Mouse (Mus musculus) gastrocnemius, postnatal 4 days (tissue): ENCODE data around the gene Stk24. TPM values are rescaled to one million over a fixed set of nuclear protein-coding genes. Genes with fewer than 3 reads are reported as not detected.

ENCODE experiments used
- DNase-seq, 2 experiments: peaks; one replicate each; pipeline ENCODE4 v3.0.0; 2021 to 2022; ENCODE audit warnings: low spot score in 2 of 2, mixed read lengths in 2 of 2
- total RNA-seq, 2 experiments: library from RNA; stranded (reverse); gene quantifications; 2 replicates each; pipeline ENCODE4 v1.2.3; 2021

Gene Stk24
- total RNA-seq, 2 experiments from 2014 or later: 57.8 to 61.6 TPM

DNA sequence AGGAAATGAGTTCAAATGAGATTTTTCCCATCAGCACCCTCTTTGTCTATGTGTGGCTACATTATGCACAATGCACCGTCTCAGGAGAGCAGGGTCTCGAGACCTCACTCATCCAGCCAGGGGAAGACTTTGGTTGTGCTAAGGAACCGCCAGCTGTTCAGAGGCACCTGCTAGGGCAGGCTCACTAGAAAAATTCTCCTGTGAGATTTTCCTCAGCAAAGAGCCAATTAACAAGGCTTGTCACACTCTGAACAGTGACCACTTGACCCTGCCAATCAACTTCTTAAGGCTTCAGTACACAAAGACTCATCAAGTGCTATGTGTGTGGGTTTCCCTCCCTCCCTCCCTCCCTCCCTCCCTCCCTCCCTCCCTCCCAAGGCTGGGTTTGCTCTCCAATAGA, 4.0 kb upstream of the Stk24 start:
- no peak for DNase-seq

DNA sequence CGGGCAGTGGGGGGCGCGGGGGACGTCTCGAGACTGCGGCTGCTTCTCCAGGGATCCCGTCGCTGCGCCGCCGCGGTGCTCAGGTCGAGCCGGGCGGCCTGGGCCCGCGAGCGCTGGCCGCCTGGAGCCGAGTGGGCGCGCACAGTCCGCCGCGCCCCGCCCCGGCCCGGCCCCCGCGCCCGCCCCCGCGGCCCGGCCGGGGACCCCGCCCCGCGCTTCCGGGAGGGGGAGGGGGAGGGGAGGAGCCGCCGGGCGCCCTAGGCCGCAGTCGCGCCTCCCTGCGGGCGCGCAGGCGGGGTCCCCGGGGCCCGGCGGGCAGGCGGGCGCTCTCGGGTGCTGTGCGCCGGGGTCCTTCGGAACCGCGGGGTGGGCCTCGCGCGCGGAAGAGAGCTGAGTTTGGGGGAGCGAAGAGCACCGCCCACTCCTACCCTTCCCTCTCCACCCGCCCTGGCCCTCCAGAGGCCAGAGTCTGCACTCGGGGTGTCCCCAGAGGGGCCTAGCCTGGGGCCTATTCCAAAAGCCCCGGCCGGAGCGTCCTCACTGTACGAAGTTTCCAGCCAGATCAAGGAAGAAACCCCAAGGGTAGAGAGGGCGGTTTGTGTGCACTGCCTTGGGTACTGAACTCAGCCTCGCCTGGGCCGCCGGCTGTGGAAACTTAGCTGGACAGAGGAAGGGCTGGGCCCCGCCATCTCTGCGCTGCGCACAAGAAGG, 540 bp downstream of the Stk24 start:
- DNase-seq: peak; percentile 79 to 83

DNA sequence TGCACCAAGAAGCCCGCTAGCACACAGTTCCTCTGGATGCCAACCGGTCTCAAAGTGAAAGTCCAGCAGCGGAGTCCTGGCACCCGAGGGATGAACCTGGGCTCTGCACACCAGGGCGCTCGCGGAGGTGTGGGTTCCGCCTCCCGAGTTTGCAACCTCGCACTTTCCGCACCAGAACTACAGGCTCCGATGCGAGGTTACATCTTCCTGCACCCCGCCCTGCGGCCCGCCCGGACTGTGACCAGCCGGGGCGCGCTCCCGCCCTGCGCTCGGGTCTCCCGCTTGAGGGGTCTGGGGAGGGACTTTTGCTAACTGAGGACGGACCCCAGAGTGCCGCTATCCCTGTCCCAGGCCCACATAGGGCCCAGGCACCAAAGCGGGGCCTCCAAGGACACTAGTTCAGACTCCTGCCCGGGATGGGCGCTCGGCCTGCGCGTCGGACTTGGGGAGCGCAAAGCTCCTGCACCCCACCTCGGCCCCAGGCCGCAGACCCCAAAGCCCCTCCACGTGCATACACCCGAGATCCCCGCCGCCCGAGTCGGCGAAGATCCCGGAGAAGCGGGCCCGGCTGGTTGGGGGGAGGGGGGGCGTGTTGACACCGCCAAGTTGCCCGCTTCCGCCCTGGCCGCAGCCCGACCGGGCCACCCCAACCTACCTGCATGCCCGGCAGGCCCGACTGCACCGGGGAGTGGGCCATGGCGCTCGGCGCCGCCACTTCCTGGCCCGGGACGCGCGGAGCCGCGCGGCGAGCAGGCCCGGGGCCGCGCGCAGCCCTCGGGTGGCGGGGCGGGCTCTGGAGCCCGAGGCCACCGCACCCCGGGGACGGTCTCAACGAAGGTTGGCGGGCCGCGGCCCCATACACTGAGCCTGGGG, 1.3 kb downstream of the Stk24 start:
- DNase-seq: peak; percentile 32 to 68

DNA sequence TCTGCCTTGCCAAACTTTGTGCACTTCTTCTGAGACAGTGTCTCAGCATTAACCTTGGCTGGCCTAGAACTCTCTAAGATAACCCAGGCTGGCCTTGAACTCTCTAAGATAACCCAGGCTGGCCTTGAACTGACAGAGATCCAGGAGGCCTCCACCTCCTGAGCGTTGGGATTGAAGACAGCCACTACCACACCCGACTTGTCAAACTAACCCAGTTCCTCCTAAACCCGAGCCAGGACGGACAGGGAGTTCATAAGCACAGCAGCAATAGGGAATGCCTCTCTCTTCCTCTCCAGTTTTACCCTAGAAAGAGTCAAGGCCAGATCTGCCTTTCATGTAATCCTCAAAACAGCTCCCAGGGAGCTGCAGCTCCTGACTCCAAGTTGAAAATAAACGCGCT, 3.2 kb downstream of the Stk24 start:
- no peak for DNase-seq

DNA sequence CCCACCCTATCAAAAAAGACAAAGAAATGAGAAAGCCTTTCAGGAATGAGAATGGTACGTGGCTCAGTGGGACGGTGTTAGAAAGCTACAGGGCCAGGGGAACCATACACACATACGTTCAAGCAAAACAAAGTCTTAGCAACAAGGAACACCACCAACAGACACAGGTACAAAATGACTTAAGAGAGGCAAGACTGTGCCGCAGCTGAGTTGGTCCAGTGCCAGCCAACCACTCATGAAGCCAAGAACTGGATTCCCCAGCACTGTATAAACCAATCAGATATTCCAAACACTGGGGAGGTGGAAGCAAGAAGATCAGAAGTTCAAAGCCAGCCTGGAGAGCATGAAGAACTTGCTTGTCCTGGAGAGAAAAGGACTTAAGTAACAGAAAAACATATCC, 5.9 kb downstream of the Stk24 start:
- DNase-seq: no peak

DNA sequence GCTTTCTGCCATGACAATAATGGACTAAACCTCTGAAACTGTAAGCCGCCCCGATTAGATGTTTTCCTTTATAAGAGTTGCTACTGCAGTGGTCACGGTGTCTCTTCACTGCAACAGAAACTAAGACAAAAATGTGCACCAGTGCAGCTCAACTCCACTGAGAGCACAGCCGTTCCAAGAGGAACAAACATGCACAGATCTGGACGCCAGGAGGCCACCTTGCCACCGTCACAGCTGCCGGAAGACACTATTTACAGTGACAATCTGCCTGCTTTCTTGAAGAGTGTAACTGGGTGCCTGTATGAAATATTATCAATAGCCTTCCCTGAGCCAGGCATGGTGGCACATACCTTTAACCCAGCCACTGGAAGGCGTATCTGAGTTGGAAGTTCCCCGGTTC, 6.8 kb downstream of the Stk24 start:
- DNase-seq: no peak

DNA sequence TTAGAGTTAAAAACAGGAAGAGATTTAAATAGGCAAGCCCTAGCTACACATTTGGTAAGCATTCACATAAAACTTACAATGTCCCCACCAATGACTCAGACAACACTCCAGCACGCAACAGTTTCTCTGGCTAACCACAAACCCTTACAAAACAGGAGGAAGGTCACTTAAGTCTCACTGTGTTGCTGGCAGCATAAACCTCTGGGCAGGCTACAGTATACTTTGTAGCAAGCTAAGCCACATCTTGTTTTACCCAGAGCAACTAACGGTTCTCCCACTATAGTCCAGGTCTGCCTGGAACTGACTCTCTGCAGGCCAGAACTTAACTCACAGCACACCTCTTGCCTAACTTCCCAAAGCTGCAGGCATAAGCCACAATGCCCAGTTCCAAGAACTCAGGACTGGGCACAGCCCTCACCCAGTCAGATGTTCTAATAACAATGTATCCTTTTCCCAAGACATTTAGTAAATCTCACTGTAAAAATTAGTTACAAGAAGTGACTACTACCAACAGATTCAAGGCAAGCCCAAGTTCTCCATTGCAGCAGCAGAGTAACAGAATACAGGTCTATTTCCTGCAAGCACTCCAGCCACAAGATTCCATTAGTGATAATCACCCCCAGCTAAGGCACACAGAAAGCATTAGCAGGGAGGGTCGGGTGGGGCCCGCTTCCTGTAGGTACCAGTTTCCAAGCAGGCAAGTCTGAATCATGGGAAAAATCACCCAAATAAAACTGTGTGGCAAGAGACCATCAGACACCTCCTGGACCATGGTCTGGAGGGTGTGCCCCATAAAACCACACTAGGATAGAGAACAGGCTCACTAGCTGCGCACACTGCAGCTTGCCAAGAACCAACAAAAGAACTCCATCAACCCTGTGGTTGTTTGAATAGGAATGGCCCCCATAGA, 7.6 kb downstream of the Stk24 start:
- no peak for DNase-seq

DNA sequence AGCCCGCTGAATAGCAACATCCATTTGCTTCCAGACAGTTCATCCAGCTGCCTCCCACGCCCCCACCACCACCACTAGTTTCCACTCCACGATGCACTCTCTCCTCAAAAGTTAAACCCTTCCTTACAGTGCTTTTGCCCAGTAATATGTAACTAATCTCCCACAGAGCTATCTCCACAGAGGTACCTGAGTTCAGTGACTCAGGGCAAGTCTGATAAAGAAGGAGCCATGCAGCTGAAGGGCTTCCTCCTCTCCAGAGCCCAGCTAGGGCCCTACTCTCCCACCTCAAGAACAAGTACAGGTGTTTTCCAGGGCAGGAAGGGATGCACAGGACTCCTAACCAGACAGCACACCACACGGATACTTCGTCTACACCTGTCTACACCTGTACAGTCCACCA, 10.4 kb downstream of the Stk24 start:
- DNase-seq: no peak

DNA sequence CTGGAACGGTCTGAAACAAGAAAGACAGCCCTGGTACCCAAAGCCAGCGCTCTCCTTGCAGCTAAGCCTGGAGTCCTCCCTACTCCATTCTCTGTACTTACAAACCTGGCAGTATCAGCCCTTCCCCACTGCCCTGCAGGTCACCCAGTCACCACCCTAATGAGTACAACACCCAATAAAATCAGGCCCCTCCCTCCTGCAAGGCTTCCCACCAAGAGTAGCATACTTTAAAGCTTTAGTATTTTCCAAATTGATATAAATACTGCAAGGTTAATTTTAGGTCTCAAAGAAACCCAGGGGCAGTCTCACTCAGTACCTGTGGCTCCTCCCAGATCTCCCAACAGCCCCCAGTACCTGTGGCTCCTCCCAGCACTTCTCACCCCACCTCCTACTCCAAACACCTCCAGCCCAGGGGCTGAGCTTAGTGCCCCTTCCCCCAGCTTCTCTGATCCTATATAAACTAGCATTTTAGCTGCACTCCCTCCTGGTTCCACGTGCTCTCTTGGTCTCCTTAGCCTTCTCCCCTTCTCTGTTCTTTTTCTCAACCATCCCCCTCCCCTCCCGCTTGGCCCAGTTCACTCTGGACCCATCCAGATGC, 11.6 kb downstream of the Stk24 start:
- no peak for DNase-seq

DNA sequence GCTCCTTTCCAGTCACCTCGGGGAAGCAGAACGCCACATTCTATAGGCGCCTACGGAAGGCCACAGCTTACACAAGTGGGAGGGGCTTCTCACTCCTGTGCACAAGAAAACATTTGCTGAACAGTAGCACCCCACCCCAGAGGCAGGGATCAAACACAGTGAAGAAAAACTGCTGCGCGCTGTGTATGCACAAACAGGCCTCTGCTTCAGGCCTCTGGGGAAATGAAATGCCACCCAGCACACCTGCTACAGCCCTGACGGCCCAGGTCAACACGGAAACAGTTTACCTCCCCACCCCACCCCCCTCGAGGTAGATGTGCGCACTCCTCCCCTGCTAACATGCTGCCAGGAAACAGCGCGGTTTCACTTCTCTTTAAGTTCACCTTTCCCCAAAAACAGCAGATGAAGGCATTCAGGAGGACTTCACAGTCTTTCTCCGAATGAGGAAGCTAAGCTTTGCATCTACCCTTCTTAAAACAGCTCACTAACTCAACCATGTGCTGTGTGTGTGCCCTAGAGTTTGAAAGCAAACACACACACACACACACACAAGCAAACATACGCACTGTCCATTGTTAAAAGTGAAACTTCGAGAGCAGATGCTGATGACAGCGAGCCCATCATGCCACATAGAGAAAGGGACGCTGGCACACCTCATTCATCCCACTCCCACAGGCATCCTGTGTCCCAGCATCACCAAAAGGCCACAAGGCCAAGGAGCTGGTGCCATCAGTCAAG, 13.7 kb downstream of the Stk24 start:
- no peak for DNase-seq

DNA sequence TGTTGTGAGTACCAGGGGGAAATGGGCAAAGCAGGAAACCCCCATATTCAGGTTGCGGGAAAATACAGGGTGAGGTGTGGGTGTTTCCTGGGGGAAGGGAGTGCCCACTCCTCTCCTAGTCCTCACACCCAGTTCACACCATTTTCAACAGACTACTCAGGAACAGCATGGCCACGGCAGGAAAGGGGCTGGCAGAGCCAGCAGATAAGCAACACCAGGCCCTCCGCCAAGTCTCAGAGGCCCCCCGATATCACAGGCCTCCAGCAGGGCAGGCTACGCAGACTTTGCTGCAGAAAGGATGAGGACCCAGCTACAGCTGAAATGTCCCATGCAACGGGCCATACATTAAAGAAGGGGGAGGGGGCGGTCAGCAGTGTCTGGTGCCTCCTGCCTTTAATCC, 14.4 kb downstream of the Stk24 start:
- DNase-seq: no peak

DNA sequence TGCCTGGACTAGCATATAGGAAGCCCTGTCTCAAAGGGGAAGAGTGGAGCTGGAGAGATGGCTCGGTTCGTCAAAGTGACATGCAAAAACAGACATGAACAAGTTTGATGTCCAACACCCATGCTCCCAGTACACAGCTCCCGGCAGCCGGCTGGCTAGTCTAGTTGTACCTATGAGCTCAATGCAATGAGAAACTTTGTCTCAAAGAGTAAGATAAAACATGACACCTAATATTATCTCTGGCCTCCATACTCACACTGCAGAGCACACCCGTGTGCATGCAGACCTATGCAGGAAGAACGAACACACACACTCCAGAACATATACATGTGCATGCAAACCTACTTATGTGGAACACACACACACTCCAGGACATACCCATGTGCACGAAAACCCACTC, 15.5 kb downstream of the Stk24 start:
- no peak for DNase-seq

DNA sequence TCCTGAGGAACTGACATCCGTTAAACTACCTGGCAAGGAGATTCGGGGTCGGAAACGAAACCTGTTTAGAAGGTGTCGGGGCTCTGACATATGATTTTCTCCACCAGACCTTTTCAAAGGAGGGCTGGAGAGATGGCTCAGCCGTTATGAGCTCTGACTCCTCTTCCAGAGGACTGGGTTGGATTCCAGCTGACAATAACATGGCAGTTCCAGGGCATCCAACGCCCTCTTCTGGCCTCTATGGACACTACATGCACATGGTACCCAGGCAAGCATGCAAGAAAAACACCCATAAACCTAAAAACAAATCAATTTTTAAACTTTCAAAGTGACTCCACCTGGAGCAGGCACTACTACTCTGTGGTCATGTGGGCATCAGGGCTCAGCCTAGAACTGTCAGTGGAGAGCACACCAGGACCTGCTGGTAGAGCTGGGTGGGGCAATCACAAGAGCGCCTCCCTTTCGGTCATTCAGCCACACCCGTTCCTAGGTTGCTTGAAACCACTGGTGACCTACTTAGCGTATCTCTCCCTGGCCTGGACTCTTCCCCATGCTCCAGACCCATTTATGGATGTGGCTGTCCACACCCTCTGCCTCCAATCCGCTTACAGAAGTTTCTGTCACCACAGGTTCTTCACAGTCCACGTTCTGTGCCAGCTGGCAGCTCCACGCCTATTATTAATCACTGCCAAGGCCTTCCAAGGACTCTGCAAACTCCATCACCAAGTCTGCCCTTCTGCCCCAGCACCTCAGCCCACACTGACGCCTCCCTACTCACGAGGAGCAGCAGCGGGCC, 18.3 kb downstream of the Stk24 start:
- peak; percentile 33 to 59 for DNase-seq

DNA sequence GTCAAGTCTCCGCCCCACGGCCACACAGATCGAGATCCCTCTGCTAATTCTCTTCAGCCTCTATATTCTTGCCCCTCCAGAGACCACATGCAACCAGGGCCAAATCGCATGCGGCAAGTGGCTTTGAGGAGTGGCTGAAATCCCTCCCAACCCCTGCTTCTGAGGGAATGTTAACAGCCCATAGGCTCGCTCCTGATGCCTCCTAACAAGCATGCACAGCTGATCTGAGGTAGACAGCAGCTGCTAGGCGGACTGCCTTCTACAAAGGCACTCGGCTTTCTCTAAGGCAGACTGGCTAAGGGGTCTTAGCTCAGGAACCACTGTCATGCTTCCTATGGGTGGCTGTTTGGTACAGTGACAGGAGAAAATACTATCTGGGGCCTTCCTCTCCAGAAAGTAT, 20.0 kb downstream of the Stk24 start:
- no peak for DNase-seq

DNA sequence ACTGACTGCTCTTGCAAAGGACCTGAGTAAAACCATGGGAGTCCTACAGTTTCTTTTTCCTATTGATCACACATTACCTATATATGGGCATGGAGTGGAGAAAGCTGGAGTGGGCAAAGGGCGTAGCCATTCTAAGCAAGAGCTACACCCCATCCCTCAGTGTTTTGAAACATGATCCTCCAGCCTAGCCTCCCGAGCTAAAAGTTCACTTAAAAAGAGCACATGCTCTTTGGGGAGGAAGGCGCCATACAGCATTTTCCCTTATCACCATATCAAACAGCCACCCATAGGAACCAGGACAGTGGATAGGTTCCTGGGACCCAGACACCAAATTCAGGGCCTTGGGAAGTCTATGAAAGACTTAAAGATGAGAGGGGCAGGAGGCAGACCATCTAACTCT, 20.8 kb downstream of the Stk24 start:
- DNase-seq: no peak

DNA sequence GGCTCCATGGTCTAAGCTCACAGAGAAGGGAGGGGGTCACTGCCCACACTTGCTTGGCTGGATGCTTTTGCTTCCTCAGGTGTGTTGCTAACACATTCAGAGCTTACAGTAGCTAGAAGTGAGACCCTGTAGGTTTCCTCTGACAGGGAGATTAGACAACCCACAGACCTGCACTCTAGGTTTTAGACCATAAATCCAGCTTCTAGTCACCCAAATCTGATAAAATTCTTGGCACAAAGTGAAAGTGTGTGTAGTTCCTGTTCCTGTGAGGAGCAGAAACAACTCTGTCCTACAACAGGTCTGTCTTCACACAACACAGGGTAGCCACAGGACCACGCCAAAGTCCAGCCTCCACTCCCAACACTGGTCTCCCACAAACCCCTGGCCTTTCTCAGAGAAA, 21.5 kb downstream of the Stk24 start:
- no peak for DNase-seq

DNA sequence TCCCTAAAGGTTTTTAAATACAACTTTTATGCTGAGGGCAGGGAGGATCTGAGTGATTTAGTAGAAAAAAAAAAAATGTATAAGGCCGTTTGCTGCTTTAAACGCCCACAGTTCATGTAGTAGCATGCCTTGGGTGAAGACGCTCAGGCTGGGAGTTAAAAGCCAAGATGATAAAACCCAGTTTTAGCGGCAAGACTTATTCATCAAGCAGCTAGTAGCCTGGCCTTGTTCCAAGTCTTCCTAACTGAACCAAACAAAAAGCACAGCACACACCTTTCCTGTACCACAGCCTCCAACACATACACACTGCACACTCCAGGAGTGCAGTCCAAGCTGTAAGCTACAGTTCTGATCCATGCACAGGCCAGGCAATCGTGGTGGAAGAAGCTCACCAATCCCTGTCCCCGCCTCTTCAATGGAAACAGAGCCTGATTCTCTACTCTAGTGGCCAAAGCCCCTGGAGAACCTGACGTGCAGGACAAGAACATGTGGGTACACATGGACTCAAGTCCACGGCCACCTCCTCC, 23.4 kb downstream of the Stk24 start:
- no peak for DNase-seq

DNA sequence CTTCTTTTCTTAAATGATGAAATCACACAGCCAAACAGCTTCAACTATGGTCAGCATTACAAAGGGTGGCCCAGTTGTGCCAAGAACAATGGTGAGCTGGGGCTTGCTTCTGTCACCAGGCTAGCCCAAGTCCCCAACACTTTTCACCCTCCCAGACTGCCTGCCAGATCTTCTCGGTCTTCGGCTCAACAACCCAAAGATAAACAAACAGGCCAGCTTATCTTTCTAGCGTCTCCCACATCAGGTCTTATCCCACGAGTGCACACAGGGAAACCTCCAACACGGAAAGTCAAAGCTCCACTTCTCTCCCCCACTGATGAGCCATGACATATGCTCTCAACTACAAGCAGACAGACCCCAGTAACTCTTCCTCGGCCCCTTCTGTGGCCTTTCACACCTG, 24.1 kb downstream of the Stk24 start:
- DNase-seq: no peak

DNA sequence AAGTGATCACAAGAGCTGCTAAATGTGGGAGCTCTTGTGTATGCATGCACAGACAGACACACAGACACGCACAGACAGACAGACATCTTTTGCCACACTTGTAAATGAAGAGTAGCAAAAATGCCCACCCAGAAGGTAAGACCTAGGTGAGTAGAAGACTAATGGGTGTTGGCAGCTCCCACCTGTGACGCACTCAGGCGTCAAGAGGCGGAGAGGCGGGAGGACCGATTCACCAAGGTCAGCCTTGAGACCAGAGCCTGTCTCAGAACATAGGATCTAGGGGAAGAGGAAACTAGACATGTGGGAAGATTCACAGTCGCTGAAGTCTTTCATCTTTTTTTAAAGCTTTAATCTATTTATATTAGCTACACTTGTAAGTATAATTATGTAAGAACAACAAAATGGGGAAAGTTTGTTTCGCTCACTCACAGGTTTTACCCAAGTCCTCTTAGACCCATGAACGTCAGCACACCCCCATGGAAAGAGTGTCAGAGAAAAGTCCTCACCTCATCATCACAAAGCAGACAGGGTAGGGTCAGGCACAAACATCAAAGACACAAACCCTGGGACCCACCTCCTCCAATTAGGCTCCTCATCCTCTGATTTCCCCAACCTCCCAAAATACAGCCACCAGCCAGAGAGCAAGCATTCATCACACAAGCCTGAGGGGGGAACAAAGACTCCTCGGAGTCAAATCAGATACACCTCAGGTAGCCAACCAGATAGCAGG, 26.0 kb downstream of the Stk24 start:
- no peak for DNase-seq
